Mouse (Mus musculus): ENCODE results near the gene Cdadc1.

Gene Cdadc1

DNA sequence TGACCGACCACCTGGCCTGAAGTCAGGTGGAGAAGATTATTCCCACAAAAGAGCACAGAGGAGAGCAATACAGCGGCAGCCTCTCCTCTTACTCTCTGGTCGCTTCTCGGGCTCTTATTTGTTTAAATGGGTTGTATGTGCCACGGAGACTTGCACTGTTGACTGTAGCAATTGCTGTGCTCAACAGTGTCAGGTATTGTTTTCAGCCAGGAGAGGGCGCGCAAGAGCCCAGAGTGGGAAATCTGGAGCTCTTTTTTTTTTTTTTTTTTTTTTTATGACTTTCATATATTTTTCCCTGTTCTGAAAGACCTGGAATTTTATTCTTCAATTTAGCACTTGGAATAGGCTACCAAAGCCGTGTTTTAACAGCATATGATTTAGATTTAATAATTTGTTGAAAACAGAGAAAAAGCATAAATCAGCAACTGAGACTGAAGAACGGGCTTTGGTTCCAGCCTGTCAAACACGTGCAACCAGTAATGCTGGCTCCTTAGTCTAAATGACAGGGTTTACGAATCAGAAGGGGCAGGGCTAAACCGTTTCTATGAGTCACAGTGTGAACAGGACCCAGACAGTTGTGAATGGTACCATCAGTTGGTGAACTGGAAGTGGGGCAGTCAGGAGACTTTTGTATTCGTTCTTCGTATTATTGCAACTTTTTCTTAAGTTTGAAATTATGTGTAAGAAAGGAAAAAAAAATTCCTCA, 15.3 kb upstream of the Cdadc1 start:
- in situ Hi-C loops (cut with MboI, MseI), result no loop called here

- in situ Hi-C loops (cut with MboI, MseI), result loop anchor here (5.0 kb wide), 3 partner anchors 95 to 410 kb away; no protein-coding TSS in a partner anchor
Measured at GRCm38 (mm10) chr14:59607021-59607420, 9.3 kb upstream of the Cdadc1 start.

- in situ Hi-C loops (cut with MboI, MseI), result loop anchor here (5.0 kb wide), 3 partner anchors 96 to 411 kb away; no protein-coding TSS in a partner anchor
Measured at GRCm38 (mm10) chr14:59605671-59606353, 8.1 kb upstream of the Cdadc1 start.

DNA sequence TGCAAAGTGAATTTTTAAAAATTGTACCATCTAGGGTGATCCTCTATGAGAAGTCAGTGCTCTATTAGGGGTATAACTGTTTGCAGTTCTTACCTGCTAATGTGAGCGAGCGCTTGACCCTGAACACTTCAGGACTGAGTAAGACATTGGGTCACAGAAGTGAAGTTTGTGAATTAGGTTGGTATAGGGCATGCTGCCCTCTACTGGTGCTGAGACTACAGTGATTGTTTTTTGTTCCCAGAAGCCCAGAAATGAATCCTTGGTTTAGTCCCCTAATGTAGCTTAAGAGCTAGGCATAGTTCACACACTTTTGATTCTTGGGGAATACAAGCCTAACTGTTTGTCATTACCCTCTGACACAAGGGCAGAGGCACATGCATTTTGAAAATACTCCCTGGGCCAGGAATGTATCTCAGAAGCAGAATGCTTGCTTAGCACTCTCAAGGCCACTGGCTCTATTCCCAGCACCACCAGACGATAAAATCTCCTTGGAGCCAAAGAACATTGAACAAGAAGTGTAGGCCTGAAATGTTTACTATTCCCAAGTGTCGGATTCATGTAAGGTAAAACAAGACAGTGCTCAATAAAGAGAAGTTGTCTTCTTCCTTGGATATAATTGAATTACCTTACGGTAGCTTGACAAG, 6.4 kb upstream of the Cdadc1 start:
- in situ Hi-C loops (cut with MboI, MseI), result no loop called here

GRCm38 (mm10) chr14:59598260-59598627, 485 bp upstream of the Cdadc1 start:
- in situ Hi-C loops (cut with MboI, MseI), result no loop called here

- in situ Hi-C loops (cut with MboI, MseI), result no loop called here
Measured at GRCm38 (mm10) chr14:59594988-59595387, 2.8 kb downstream of the Cdadc1 start.

GRCm38 (mm10) chr14:59592593-59592992, 5.2 kb downstream of the Cdadc1 start:
- in situ Hi-C loops (cut with MboI, MseI), result no loop called here

DNA sequence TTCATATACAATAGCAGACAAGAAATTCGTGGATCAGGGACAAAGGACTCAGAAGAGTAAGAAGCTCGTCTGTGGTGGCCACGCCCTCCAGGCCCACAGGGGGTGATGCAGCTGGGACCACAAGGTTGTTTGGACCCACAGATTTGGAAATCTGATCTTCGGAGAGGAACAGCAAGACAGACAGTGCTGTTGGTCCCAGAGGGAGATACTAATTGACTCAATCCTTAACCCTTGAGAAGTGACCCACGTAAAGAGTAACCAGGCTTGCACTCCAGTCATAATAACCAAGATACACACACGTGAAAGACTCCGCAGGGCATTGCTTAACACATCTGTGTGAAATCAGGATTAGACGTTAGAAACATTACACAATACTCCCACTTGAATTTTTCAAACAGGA, 5.9 kb downstream of the Cdadc1 start:
- in situ Hi-C loops (cut with MboI, MseI), result no loop called here

GRCm38 (mm10) chr14:59590614-59591013, 7.1 kb downstream of the Cdadc1 start:
- in situ Hi-C loops (cut with MboI, MseI), result no loop called here

GRCm38 (mm10) chr14:59576385-59576784, 21.4 kb downstream of the Cdadc1 start:
- in situ Hi-C loops (cut with MboI, MseI), result no loop called here

GRCm38 (mm10) chr14:59566756-59567155, 31.0 kb downstream of the Cdadc1 start:
- in situ Hi-C loops (cut with MboI, MseI), result no loop called here

DNA sequence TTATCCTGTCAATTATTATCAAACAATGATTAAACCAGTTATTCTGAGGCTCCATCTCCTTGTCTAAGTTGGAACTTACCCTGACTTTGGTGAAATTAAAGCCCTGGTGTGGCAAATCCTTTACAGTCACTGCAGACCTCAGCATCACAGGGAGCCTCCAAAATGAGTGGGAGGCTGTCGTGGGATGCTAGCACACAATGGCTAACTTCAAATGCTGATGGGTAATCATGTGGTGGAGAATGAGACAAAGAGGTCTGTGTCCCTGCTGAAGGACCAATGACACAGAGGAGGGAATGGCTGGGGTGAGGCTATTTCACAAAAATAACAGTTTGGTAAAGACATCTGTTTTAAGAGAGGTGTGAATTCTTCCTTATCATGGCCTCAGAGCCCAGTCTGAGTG, 39.9 kb downstream of the Cdadc1 start:
- in situ Hi-C loops (cut with MboI, MseI), result loop anchor here (10.0 kb wide), 1 partner anchor 223 kb away; no protein-coding TSS in a partner anchor

GRCm38 (mm10) chr14:59557071-59557470, 40.7 kb downstream of the Cdadc1 start:
- in situ Hi-C loops (cut with MboI, MseI), result loop anchor here (10.0 kb wide), 1 partner anchor 222 kb away; no protein-coding TSS in a partner anchor

GRCm38 (mm10) chr14:59555928-59556531, 41.7 kb downstream of the Cdadc1 start:
- in situ Hi-C loops (cut with MboI, MseI), result loop anchor here (10.0 kb wide), 1 partner anchor 221 kb away; no protein-coding TSS in a partner anchor

GRCm38 (mm10) chr14:59555018-59555417, 42.7 kb downstream of the Cdadc1 start:
- in situ Hi-C loops (cut with MboI, MseI), result loop anchor here (10.0 kb wide), 1 partner anchor 220 kb away; no protein-coding TSS in a partner anchor

- in situ Hi-C loops (cut with MboI, MseI), result loop anchor here (10.0 kb wide), 1 partner anchor 219 kb away; no protein-coding TSS in a partner anchor
Measured at GRCm38 (mm10) chr14:59554025-59554424, 43.7 kb downstream of the Cdadc1 start.

GRCm38 (mm10) chr14:59551956-59552355, 45.8 kb downstream of the Cdadc1 start:
- in situ Hi-C loops (cut with MboI, MseI), result loop anchor here (10.0 kb wide), 1 partner anchor 217 kb away; no protein-coding TSS in a partner anchor

- in situ Hi-C loops (cut with MboI, MseI), result loop anchor here (10.0 kb wide), 1 partner anchor 216 kb away; no protein-coding TSS in a partner anchor
Measured at GRCm38 (mm10) chr14:59550841-59551240, 46.9 kb downstream of the Cdadc1 start.

DNA sequence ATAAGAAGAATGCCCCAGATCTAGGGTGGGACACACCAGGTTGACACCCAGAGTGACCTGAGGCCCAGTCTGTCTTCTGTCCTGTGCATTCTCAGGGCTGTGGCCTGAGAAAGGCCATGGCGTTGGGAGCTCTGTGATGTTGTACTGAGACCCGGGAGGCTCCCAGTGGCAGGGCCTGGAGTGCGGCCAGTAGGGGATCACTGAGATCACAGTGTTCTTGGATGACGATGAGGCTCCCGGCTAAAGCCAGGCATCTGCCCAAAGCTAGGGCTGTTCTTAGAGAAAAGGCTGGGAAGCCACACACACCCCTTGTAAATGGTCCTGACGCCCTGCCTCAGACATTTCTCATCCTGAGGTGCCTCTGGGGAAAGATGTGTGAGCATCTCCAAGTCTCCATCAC, 48.7 kb downstream of the Cdadc1 start:
- in situ Hi-C loops (cut with MboI, MseI), result no loop called here

DNA sequence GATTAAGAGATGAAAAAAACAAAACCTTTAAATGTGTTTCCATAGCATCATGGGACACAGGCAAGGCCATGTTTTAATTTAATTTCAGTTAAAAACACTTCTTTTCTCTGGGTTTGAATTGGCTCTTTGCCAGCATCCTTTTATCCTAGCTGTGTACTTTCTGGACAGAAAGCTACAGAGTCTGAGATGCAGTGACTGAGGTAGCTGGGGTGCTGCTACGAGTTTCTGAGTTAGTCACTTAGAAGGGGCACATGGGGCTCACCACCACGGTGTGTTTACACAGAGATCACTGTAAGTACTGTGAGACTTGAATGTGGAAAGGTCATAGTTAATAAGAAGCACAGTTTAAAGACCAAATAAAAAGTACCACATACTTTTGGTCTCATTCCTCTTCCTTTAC, 49.2 kb downstream of the Cdadc1 start:
- in situ Hi-C loops (cut with MboI, MseI), result no loop called here

- in situ Hi-C loops (cut with MboI, MseI), result no loop called here
Measured at GRCm38 (mm10) chr14:59547530-59547929, 50.2 kb downstream of the Cdadc1 start.

Data from T-helper 1 cell (primary cell).